Mouse (Mus musculus): ENCODE measurements around the gene Uhrf2.

GRCm38 (mm10) chr19:30117241-30117640 lies 86.9 kb downstream of the Uhrf2 start:
- TF ChIP-seq JUND (conservative IDR thresholded peaks at IDR 0.05; ENCODE audit: low read depth, low read length): no peak
- TF ChIP-seq CTCF (conservative IDR thresholded peaks at IDR 0.05 in 1 of 2, IDR thresholded peaks at IDR 0.05 in 1 of 2; ENCODE audit: low read depth in 2 of 2, low read length in 2 of 2): no peak
- TF ChIP-seq POLR2A (IDR thresholded peaks at IDR 0.05; ENCODE audit: low read depth, low read length): no peak
- TF ChIP-seq ZMIZ1 (IDR thresholded peaks at IDR 0.05; ENCODE audit: low read depth, low read length): no peak
